In genomic region chr1:136684481-136684880, GRCm38 (mm10) we compare ENCODE assay signal across 18 mouse cellular contexts. TPM values are rescaled to one million over a fixed set of nuclear protein-coding genes. Genes with fewer than 3 reads are reported as not detected.
DNase-seq lines count a peak whose midpoint lies in the region; ATAC-seq and TF ChIP-seq lines count a peak whose summit lies in the region.
"Had no signal": no experiment of that assay in that cellular context is flagged by ENCODE, and none has a peak within 500 bp of the region (broad histone marks: within the 10 kb centered on the region; RNA-seq: fewer than 3 reads in every experiment).

No protein-coding gene starts in this region.

- H3K4me2 ChIP-seq in liver, postnatal 0 days (ENCODE audit: low read depth, low read length) = peak overlapping the region; percentile 54; the same call in 1 of the 2 replicates
- no peak overlapping the region for H3K4me2 ChIP-seq in embryonic facial prominence, embryonic 15.5 days (replicated peaks)
- no peak overlapping the region for H3K4me2 ChIP-seq in intestine, embryonic 16.5 days (ENCODE audit: low read depth, low read length)
- H3K4me2 ChIP-seq: hindbrain, embryonic 14.5 days; neural tube, embryonic 12.5 days had no signal

- H3K27ac ChIP-seq in heart, adult 2 months = peak overlapping the region; percentile 74
- H3K27ac ChIP-seq in liver, postnatal 0 days (ENCODE audit: low read depth) = peak overlapping the region; percentile 82
- H3K27ac ChIP-seq in embryonic facial prominence, embryonic 15.5 days (replicated peaks) = 0 out of 2 replicates have a peak overlapping the region, but pooled peaks have one; percentile 17
- no peak overlapping the region for H3K27ac ChIP-seq in intestine, embryonic 16.5 days (ENCODE audit: low read length)
- H3K27ac ChIP-seq: hindbrain, embryonic 14.5 days; midbrain, embryonic 10.5 days; neural tube, embryonic 12.5 days had no signal

- no peaks in the 10 kb centered on the region for H3K79me2 ChIP-seq in heart, adult 2 months (replicated peaks; ENCODE audit: control insufficient read depth, insufficient read depth, low read length)

- no peaks in the 10 kb centered on the region for H3K27me3 ChIP-seq in heart, adult 2 months (ENCODE audit: control insufficient read depth, insufficient read depth, low read length)
- no peaks in the 10 kb centered on the region for H3K27me3 ChIP-seq in liver, postnatal 0 days (ENCODE audit: insufficient read depth, low read length)
- H3K27me3 ChIP-seq in embryonic facial prominence, embryonic 15.5 days = no peaks in the 10 kb centered on the region
- H3K27me3 ChIP-seq in intestine, embryonic 16.5 days (replicated peaks; ENCODE audit: control insufficient read depth, insufficient read depth, low read length) = no peaks in the 10 kb centered on the region
- H3K27me3 ChIP-seq: lung, embryonic 15.5 days; neural tube, embryonic 12.5 days had no signal

- ATAC-seq in liver, postnatal 0 days = no peak
- ATAC-seq in embryonic facial prominence, embryonic 15.5 days (ENCODE audit: insufficient number of reproducible peaks, low FRiP score, low TSS enrichment, low read depth) = no peak
- ATAC-seq in intestine, embryonic 16.5 days = no peak
- ATAC-seq in erythroid progenitor cell, adult 5-6 weeks (replicated peaks; ENCODE audit: low FRiP score, poor library complexity, severe bottlenecking) = no peak

- WGBS in heart, adult 2 months = 77% methylated on average over 5 of the region's 5 CpGs
- WGBS in liver, postnatal 0 days (ENCODE audit: insufficient replicate concordance) = 76% methylated on average over 5 of the region's 5 CpGs
- 71% methylated on average over 5 of the region's 5 CpGs for WGBS in embryonic facial prominence, embryonic 15.5 days
- WGBS in intestine, embryonic 16.5 days = 81% methylated on average over 5 of the region's 5 CpGs

- H3K9me3 ChIP-seq in liver, postnatal 0 days (ENCODE audit: low read length) = no peaks in the 10 kb centered on the region
- H3K9me3 ChIP-seq in embryonic facial prominence, embryonic 15.5 days (replicated peaks) = no peaks in the 10 kb centered on the region
- H3K9me3 ChIP-seq in intestine, embryonic 16.5 days (ENCODE audit: control insufficient read depth, low read length) = no peaks in the 10 kb centered on the region
- H3K9me3 ChIP-seq: lung, embryonic 15.5 days; midbrain, embryonic 10.5 days; neural tube, embryonic 12.5 days had no signal

- H3K36me3 ChIP-seq in heart, adult 2 months (ENCODE audit: control insufficient read depth, insufficient read depth, low read length) = no peaks in the 10 kb centered on the region; the same call in 1 of the 2 replicates
- H3K36me3 ChIP-seq in liver, postnatal 0 days (replicated peaks; ENCODE audit: insufficient read depth, low read length) = no peaks in the 10 kb centered on the region
- no peaks in the 10 kb centered on the region for H3K36me3 ChIP-seq in embryonic facial prominence, embryonic 15.5 days
- no peaks in the 10 kb centered on the region for H3K36me3 ChIP-seq in intestine, embryonic 16.5 days (ENCODE audit: control insufficient read depth, insufficient read depth, low read length)
- H3K36me3 ChIP-seq: lung, embryonic 15.5 days; midbrain, embryonic 10.5 days; neural tube, embryonic 12.5 days had no signal

- TF ChIP-seq EP300 in heart, adult 2 months (IDR thresholded peaks at IDR 0.05; ENCODE audit: insufficient read depth, low read depth, low read length) = no peak
- no peak for TF ChIP-seq EP300 in liver, postnatal 0 days (IDR thresholded peaks at IDR 0.05; ENCODE audit: low read depth)

- intact Hi-C loops in heart, adult 2 months (cut with DNase I) = no loop called here
- intact Hi-C loops in heart, postnatal 36 days (cut with DNase I) = loop anchor here (5.0 kb wide), 1 partner anchor 57 kb away; no protein-coding TSS in a partner anchor

- peaks cover 10% of the 10 kb centered on the region for H3K4me1 ChIP-seq in heart, adult 2 months (ENCODE audit: control insufficient read depth, insufficient read depth, low read length)
- H3K4me1 ChIP-seq in liver, postnatal 0 days (ENCODE audit: insufficient read depth) = peaks cover 42% of the 10 kb centered on the region
- H3K4me1 ChIP-seq in embryonic facial prominence, embryonic 15.5 days = peaks cover 30% of the 10 kb centered on the region
- peaks cover 6% of the 10 kb centered on the region for H3K4me1 ChIP-seq in intestine, embryonic 16.5 days (ENCODE audit: control insufficient read depth, insufficient read depth, low read length)
- H3K4me1 ChIP-seq: neural tube, embryonic 12.5 days had no signal

- TF ChIP-seq POLR2A in heart, adult 2 months (IDR thresholded peaks at IDR 0.05; ENCODE audit: insufficient read depth, low read depth, low read length) = no peak

- peak in 1 of 2 experiments; percentile 19 for DNase-seq in heart, adult 2 months
- DNase-seq in heart, postnatal 36 days = no peak
- no peak for DNase-seq in liver, postnatal 0 days
- DNase-seq in liver = no peak
- no peak for DNase-seq in layer of hippocampus, adult 18-20 months (ENCODE audit: low spot score in 2 of 2)
- DNase-seq: adrenal gland, postnatal 25 days; cerebellum, adult 18-20 months; cerebellum, postnatal 25 days; kidney, adult 9 months; kidney, postnatal 25 days; thymus, postnatal 25 days had no signal

- H3K9ac ChIP-seq in heart, adult 2 months (ENCODE audit: low read depth, low read length) = no peak overlapping the region
- H3K9ac ChIP-seq in liver, postnatal 0 days (replicated peaks) = no peak overlapping the region
- H3K9ac ChIP-seq in embryonic facial prominence, embryonic 15.5 days = no peak overlapping the region
- no peak overlapping the region for H3K9ac ChIP-seq in intestine, embryonic 16.5 days (ENCODE audit: low read depth, low read length)
- H3K9ac ChIP-seq: hindbrain, embryonic 14.5 days; lung, embryonic 15.5 days; neural tube, embryonic 12.5 days had no signal

- TF ChIP-seq CTCF in heart, adult 2 months (IDR thresholded peaks at IDR 0.05) = no peak
- no peak for TF ChIP-seq CTCF in liver, postnatal 0 days (IDR thresholded peaks at IDR 0.05; ENCODE audit: low read depth)

- H3K4me3 ChIP-seq in heart, adult 2 months = no peak overlapping the region
- H3K4me3 ChIP-seq in liver, postnatal 0 days (ENCODE audit: low read depth, low read length) = no peak overlapping the region
- H3K4me3 ChIP-seq in embryonic facial prominence, embryonic 15.5 days (replicated peaks) = no peak overlapping the region
- no peak overlapping the region for H3K4me3 ChIP-seq in intestine, embryonic 16.5 days (ENCODE audit: low read length)
- H3K4me3 ChIP-seq: lung, embryonic 15.5 days; midbrain, embryonic 10.5 days; neural tube, embryonic 12.5 days had no signal

RNA-seq across cellular contexts. Expression of gene Zfp281, which starts 59.8 kb away (rescaled TPM):
- 10 to 100 TPM in 1 of 2 experiments, 1 to 10 TPM in 1; 9.9 to 10.1 TPM for total RNA-seq in heart, adult 2 months (2021)
- 2.1 and 3.2 TPM in 2 replicates for polyA plus RNA-seq in heart, adult 2 months (2012; rRNA removed)
- total RNA-seq in heart, postnatal 36 days (2021) = 10 to 100 TPM; 10.1 to 11.4 TPM
- polyA plus RNA-seq in liver, postnatal 0 days (2015; fragmentation: Nextera tagmentation; extraction: Ambion mirVana) = 7.2 TPM in 2 replicates
- 18.4 and 19.2 TPM in 2 replicates for polyA plus RNA-seq in embryonic facial prominence, embryonic 15.5 days (2015; fragmentation: Nextera tagmentation; extraction: Ambion mirVana)
- 11.1 and 12.0 TPM in 2 replicates for polyA plus RNA-seq in intestine, embryonic 16.5 days (2015; fragmentation: Nextera tagmentation; extraction: Ambion mirVana)
- 5.0 and 7.2 TPM in 2 replicates for total RNA-seq in erythroid progenitor cell, adult 5-6 weeks (2015; ENCODE audit: low replicate concordance)
- 4.1 and 5.6 TPM in 2 replicates for total RNA-seq in erythroid progenitor cell, adult 5-6 weeks (2017; ENCODE audit: low replicate concordance)
- 10 to 100 TPM; 33.1 to 36.0 TPM for total RNA-seq in layer of hippocampus, adult 18-20 months (2021)
